8 mouse cellular contexts compared by ENCODE assay signal in genomic region chr9:92249447-92249852, GRCm38 (mm10). TPM values are rescaled to one million over a fixed set of nuclear protein-coding genes. Genes with fewer than 3 reads are reported as not detected.
DNase-seq lines count a peak whose midpoint lies in the region; ATAC-seq lines count a peak whose summit lies in the region.

Gene Plscr1, plus strand, starts transcription at chr9:92249750.

- no peaks in the 10 kb centered on the region for H3K9me3 ChIP-seq in kidney, embryonic 14.5 days (ENCODE audit: control insufficient read depth, low read length)

- ATAC-seq in kidney, embryonic 14.5 days (ENCODE audit: low FRiP score, low TSS enrichment): no peak

- no peak for DNase-seq in kidney, postnatal 10 days
- DNase-seq in adrenal gland, postnatal 4 days (ENCODE audit: low spot score in 2 of 2): no peak
- DNase-seq in heart, postnatal 14 days: no peak
- no peak for DNase-seq in urinary bladder, postnatal 25 days (ENCODE audit: low spot score)
- no peak for DNase-seq in kidney, adult 11 months
- DNase-seq in right cerebral cortex, postnatal 4 days: no peak

- peaks cover 32% of the 10 kb centered on the region for H3K79me2 ChIP-seq in macrophage (ENCODE audit: inconsistent target)

- H3K4me2 ChIP-seq in kidney, embryonic 14.5 days (replicated peaks; ENCODE audit: low read depth, low read length): peak within 1 kb of the TSS; percentile 59

- peak within 1 kb of the TSS; percentile 75 for H3K9ac ChIP-seq in kidney, embryonic 14.5 days (ENCODE audit: low read depth, low read length)

- 21% methylated on average over 7 of the region's 7 CpGs for WGBS in kidney, embryonic 14.5 days
- WGBS in macrophage (ENCODE audit: missing documents): 29% methylated on average over 7 of the region's 7 CpGs

- peak within 1 kb of the TSS; percentile 68 for H3K4me3 ChIP-seq in kidney, embryonic 14.5 days (ENCODE audit: low read length)
- H3K4me3 ChIP-seq in macrophage (ENCODE audit: inconsistent target): peak within 1 kb of the TSS; percentile 75

- peak within 1 kb of the TSS; percentile 98 for H3K27ac ChIP-seq in kidney, embryonic 14.5 days (ENCODE audit: low read depth, low read length)
- peak within 1 kb of the TSS; percentile 86 for H3K27ac ChIP-seq in macrophage

- peaks cover 12% of the 10 kb centered on the region for H3K4me1 ChIP-seq in kidney, embryonic 14.5 days (ENCODE audit: control insufficient read depth, insufficient read depth, low read length)

- intact Hi-C loops in heart, postnatal 14 days (cut with DNase I): no loop called here

- no peaks in the 10 kb centered on the region for H3K27me3 ChIP-seq in kidney, embryonic 14.5 days (ENCODE audit: control insufficient read depth, insufficient read depth, low read length)

- H3K36me3 ChIP-seq in kidney, embryonic 14.5 days (ENCODE audit: control insufficient read depth, insufficient read depth, low read length): no peaks in the 10 kb centered on the region
- H3K36me3 ChIP-seq in macrophage (ENCODE audit: inconsistent target): no peaks in the 10 kb centered on the region

RNA-seq across cellular contexts. Expression of gene Plscr1, which starts in this region (rescaled TPM):
- 83.5 and 91.2 TPM in 2 replicates for polyA plus RNA-seq in kidney, embryonic 14.5 days (2014; fragmentation: Nextera tagmentation; extraction: Ambion mirVana)
- total RNA-seq in adrenal gland, postnatal 4 days (2021): 10 to 100 TPM; 19.1 to 20.3 TPM
- total RNA-seq in heart, postnatal 14 days (2021): 10 to 100 TPM; 11.7 to 11.8 TPM
- total RNA-seq in macrophage (2018; cell fraction: chromatin; rRNA removed): 100 to 1,000 TPM in 4 of 26 experiments, 10 to 100 TPM in 18, 1 to 10 TPM in 4; 7.2 to 150 (median 21.7) TPM
- 100 to 1,000 TPM in 3 of 26 experiments, 10 to 100 TPM in 23; 14.6 to 148 (median 23.3) TPM for total RNA-seq in macrophage (2018; cell fraction: cytosol; rRNA removed)
- total RNA-seq in macrophage (2018; cell fraction: nucleus; rRNA removed): 100 to 1,000 TPM in 5 of 26 experiments, 10 to 100 TPM in 21; 11.1 to 170 (median 41.8) TPM
- 9.8 to 17.8 TPM (median 12.4 TPM) in 3 replicates for polyA plus RNA-seq in macrophage (2018)
